Comparison of ENCODE assay signal across 8 mouse cellular contexts in genomic region chr7:19357381-19358375, GRCm38 (mm10). TPM values are rescaled to one million over a fixed set of nuclear protein-coding genes. Genes with fewer than 3 reads are reported as not detected.
DNase-seq lines count a peak whose midpoint lies in the region; ATAC-seq and TF ChIP-seq lines count a peak whose summit lies in the region.

No protein-coding gene starts in this region.

- H3K36me3 ChIP-seq in ES-Bruce4 (ENCODE audit: control insufficient read depth, insufficient read depth, low read length, poor library complexity, severe bottlenecking): peaks cover 7% of the 10 kb centered on the region
- H3K36me3 ChIP-seq in hindbrain, embryonic 13.5 days: peaks cover 45% of the 10 kb centered on the region
- peaks cover 52% of the 10 kb centered on the region for H3K36me3 ChIP-seq in midbrain, embryonic 10.5 days

- DNase-seq in gastrocnemius, postnatal 10 days: peak; percentile 10
- DNase-seq in gastrocnemius, postnatal 4 days (ENCODE audit: low spot score in 2 of 2): no peak
- DNase-seq in midbrain, embryonic 10.5 days (ENCODE audit: low spot score): no peak
- DNase-seq in left cerebral cortex, adult 2 months (ENCODE audit: extremely low spot score in 1 of 2, low spot score in 2 of 2): no peak
- no peak for DNase-seq in left cerebral cortex, postnatal 36 days (ENCODE audit: low spot score in 2 of 2)
- no peak for DNase-seq in spleen, postnatal 36 days (ENCODE audit: low spot score in 2 of 2)

- TF ChIP-seq EP300 in ES-Bruce4 (IDR thresholded peaks at IDR 0.05; ENCODE audit: insufficient read depth, low read depth, low read length): no peak

- no peaks in the 10 kb centered on the region for H3K27me3 ChIP-seq in ES-Bruce4 (ENCODE audit: control insufficient read depth, insufficient read depth, low read length, poor library complexity, severe bottlenecking)
- peaks cover 13% of the 10 kb centered on the region for H3K27me3 ChIP-seq in hindbrain, embryonic 13.5 days
- H3K27me3 ChIP-seq in midbrain, embryonic 10.5 days (ENCODE audit: low read depth, poor library complexity, severe bottlenecking): peaks cover 5% of the 10 kb centered on the region; the same call in 1 of the 2 replicates

- no peak for TF ChIP-seq CTCF in ES-Bruce4 (IDR thresholded peaks at IDR 0.05; ENCODE audit: low read depth, low read length)
- no peak for TF ChIP-seq CTCF in left cerebral cortex, adult 2 months (IDR thresholded peaks at IDR 0.05)

- H3K9ac ChIP-seq in ES-Bruce4 (ENCODE audit: low read depth, poor library complexity, severe bottlenecking): peak overlapping the region; percentile 19
- H3K9ac ChIP-seq in hindbrain, embryonic 13.5 days: peak overlapping the region; percentile 77

- TF ChIP-seq POLR2A in ES-Bruce4 (IDR thresholded peaks at IDR 0.05; ENCODE audit: insufficient read depth, low read length): no peak

- no peak for ATAC-seq in hindbrain, embryonic 13.5 days (ENCODE audit: low FRiP score)

- H3K4me3 ChIP-seq in ES-Bruce4 (ENCODE audit: low read depth, low read length): no peak overlapping the region
- H3K4me3 ChIP-seq in hindbrain, embryonic 13.5 days: peak overlapping the region; percentile 56; the same call in 1 of the 2 replicates
- H3K4me3 ChIP-seq in midbrain, embryonic 10.5 days: peak overlapping the region; percentile 87
- H3K4me3 ChIP-seq in left cerebral cortex, adult 2 months: no peak overlapping the region

- 91% methylated on average over 25 of the region's 25 CpGs for WGBS in hindbrain, embryonic 13.5 days
- 93% methylated on average over 25 of the region's 25 CpGs for WGBS in midbrain, embryonic 10.5 days

- intact Hi-C loops in left cerebral cortex, adult 2 months (cut with DNase I): no loop called here
- intact Hi-C loops in left cerebral cortex, postnatal 36 days (cut with DNase I): no loop called here

- H3K4me2 ChIP-seq in hindbrain, embryonic 13.5 days: peak overlapping the region; percentile 97

- no peak overlapping the region for H3K27ac ChIP-seq in ES-Bruce4 (ENCODE audit: insufficient read depth, low read length)
- no peak overlapping the region for H3K27ac ChIP-seq in hindbrain, embryonic 13.5 days
- no peak overlapping the region for H3K27ac ChIP-seq in midbrain, embryonic 10.5 days (replicated peaks)
- no peak overlapping the region for H3K27ac ChIP-seq in left cerebral cortex, adult 2 months

- H3K9me3 ChIP-seq in ES-Bruce4 (replicated peaks; ENCODE audit: control insufficient read depth, insufficient read depth, low read length, poor library complexity, severe bottlenecking): no peaks in the 10 kb centered on the region
- no peaks in the 10 kb centered on the region for H3K9me3 ChIP-seq in hindbrain, embryonic 13.5 days
- no peaks in the 10 kb centered on the region for H3K9me3 ChIP-seq in midbrain, embryonic 10.5 days (replicated peaks)

- no peaks in the 10 kb centered on the region for H3K4me1 ChIP-seq in ES-Bruce4 (ENCODE audit: control insufficient read depth, insufficient read depth, low read length)
- peaks cover 39% of the 10 kb centered on the region for H3K4me1 ChIP-seq in hindbrain, embryonic 13.5 days (replicated peaks)
- H3K4me1 ChIP-seq in midbrain, embryonic 10.5 days: peaks cover 47% of the 10 kb centered on the region

RNA-seq across cellular contexts. Expression of gene Cd3eap, which starts 1.6 kb away (rescaled TPM):
- total RNA-seq in gastrocnemius, postnatal 10 days (2021): 1 to 10 TPM; 7.8 to 9.8 TPM
- total RNA-seq in gastrocnemius, postnatal 4 days (2021): 10 to 100 TPM in 1 of 2 experiments, 1 to 10 TPM in 1; 9.7 to 10.8 TPM
- polyA plus RNA-seq in ES-Bruce4 (2011; ENCODE audit: insufficient read depth, insufficient read length, low read depth, missing spikeins): 14.6 and 16.8 TPM in 2 replicates
- polyA plus RNA-seq in hindbrain, embryonic 13.5 days (2015; fragmentation: Nextera tagmentation; extraction: Ambion mirVana): 20.9 and 22.1 TPM in 2 replicates
- polyA plus RNA-seq in midbrain, embryonic 10.5 days (2016; fragmentation: Nextera tagmentation; extraction: Ambion mirVana): 23.2 and 24.7 TPM in 2 replicates
- total RNA-seq in left cerebral cortex, adult 2 months (2021): 10 to 100 TPM; 17.0 to 17.8 TPM
- 10 to 100 TPM; 17.3 to 17.6 TPM for total RNA-seq in left cerebral cortex, postnatal 36 days (2021)

RNA-seq across cellular contexts. Expression of gene Ppp1r13l, which starts 1.9 kb away (rescaled TPM):
- total RNA-seq in gastrocnemius, postnatal 10 days (2021): 1 to 10 TPM; 2.7 to 2.8 TPM
- 1 to 10 TPM; 4.6 to 6.6 TPM for total RNA-seq in gastrocnemius, postnatal 4 days (2021)
- 21.9 and 25.5 TPM in 2 replicates for polyA plus RNA-seq in ES-Bruce4 (2011; ENCODE audit: insufficient read depth, insufficient read length, low read depth, missing spikeins)
- 1.4 and 2.2 TPM in 2 replicates for polyA plus RNA-seq in hindbrain, embryonic 13.5 days (2015; fragmentation: Nextera tagmentation; extraction: Ambion mirVana)
- 4.9 and 6.0 TPM in 2 replicates for polyA plus RNA-seq in midbrain, embryonic 10.5 days (2016; fragmentation: Nextera tagmentation; extraction: Ambion mirVana)
- 1 to 10 TPM; 7.7 to 7.8 TPM for total RNA-seq in left cerebral cortex, adult 2 months (2021)
- 1 to 10 TPM; 5.1 to 7.9 TPM for total RNA-seq in left cerebral cortex, postnatal 36 days (2021)

RNA-seq across cellular contexts. Expression of gene Ercc1, which starts 13.1 kb away (rescaled TPM):
- 10 to 100 TPM; 31.9 to 35.9 TPM for total RNA-seq in gastrocnemius, postnatal 10 days (2021)
- total RNA-seq in gastrocnemius, postnatal 4 days (2021): 10 to 100 TPM; 33.1 to 34.5 TPM
- polyA plus RNA-seq in ES-Bruce4 (2011; ENCODE audit: insufficient read depth, insufficient read length, low read depth, missing spikeins): 38.1 and 43.7 TPM in 2 replicates
- 84.9 and 96.6 TPM in 2 replicates for polyA plus RNA-seq in hindbrain, embryonic 13.5 days (2015; fragmentation: Nextera tagmentation; extraction: Ambion mirVana)
- polyA plus RNA-seq in midbrain, embryonic 10.5 days (2016; fragmentation: Nextera tagmentation; extraction: Ambion mirVana): 117 and 118 TPM in 2 replicates
- total RNA-seq in left cerebral cortex, adult 2 months (2021): 10 to 100 TPM; 48.9 to 51.8 TPM
- total RNA-seq in left cerebral cortex, postnatal 36 days (2021): 10 to 100 TPM; 35.6 to 41.8 TPM

RNA-seq across cellular contexts. Expression of gene Ercc2, which starts 24.1 kb away (rescaled TPM):
- 1 to 10 TPM; 7.7 to 9.7 TPM for total RNA-seq in gastrocnemius, postnatal 10 days (2021)
- total RNA-seq in gastrocnemius, postnatal 4 days (2021): 10 to 100 TPM; 18.6 to 21.0 TPM
- polyA plus RNA-seq in ES-Bruce4 (2011; ENCODE audit: insufficient read depth, insufficient read length, low read depth, missing spikeins): 22.6 and 28.5 TPM in 2 replicates
- polyA plus RNA-seq in hindbrain, embryonic 13.5 days (2015; fragmentation: Nextera tagmentation; extraction: Ambion mirVana): 20.9 and 28.4 TPM in 2 replicates
- 27.7 and 31.8 TPM in 2 replicates for polyA plus RNA-seq in midbrain, embryonic 10.5 days (2016; fragmentation: Nextera tagmentation; extraction: Ambion mirVana)
- total RNA-seq in left cerebral cortex, adult 2 months (2021): 10 to 100 TPM; 37.2 TPM
- 10 to 100 TPM; 26.1 to 40.0 TPM for total RNA-seq in left cerebral cortex, postnatal 36 days (2021)

RNA-seq across cellular contexts. Expression of gene Klc3, which starts 46.2 kb away (rescaled TPM):
- under 1 TPM; 0.12 to 0.18 TPM for total RNA-seq in gastrocnemius, postnatal 10 days (2021)
- under 1 TPM in 1 of 2 experiments, not detected in 1; 0.16 TPM for total RNA-seq in gastrocnemius, postnatal 4 days (2021)
- polyA plus RNA-seq in ES-Bruce4 (2011; ENCODE audit: insufficient read depth, insufficient read length, low read depth, missing spikeins): 17.6 and 18.7 TPM in 2 replicates
- polyA plus RNA-seq in hindbrain, embryonic 13.5 days (2015; fragmentation: Nextera tagmentation; extraction: Ambion mirVana): 2.1 and 2.4 TPM in 2 replicates
- polyA plus RNA-seq in midbrain, embryonic 10.5 days (2016; fragmentation: Nextera tagmentation; extraction: Ambion mirVana): 2.3 and 3.0 TPM in 2 replicates
- total RNA-seq in left cerebral cortex, adult 2 months (2021): 1 to 10 TPM; 2.4 to 4.1 TPM
- total RNA-seq in left cerebral cortex, postnatal 36 days (2021): 1 to 10 TPM; 2.6 to 3.3 TPM

Comparison
In these comparisons a context has a peak if more than half of its experiments do, and no peak if none do; other contexts are left out.
1. H3K4me3 ChIP-seq: peak in hindbrain, embryonic 13.5 days (single experiment) and midbrain, embryonic 10.5 days (single experiment); none in ES-Bruce4 (single experiment) and left cerebral cortex, adult 2 months (single experiment).